Mouse (Mus musculus) thymus, postnatal 10 days (tissue): ENCODE data around the gene Il16.
A peak's percentile ranks its signal among the peaks of the same experiment; 100 is the strongest.

Experiments used
- DNase-seq, 2 experiments: peaks; one replicate each; pipeline ENCODE4 v3.0.0; 2021; ENCODE audit warnings: low spot score in 2 of 2

Il16 gene

GRCm38 (mm10) chr7:83615272-83615671 lies 130.3 kb downstream of the Il16 start:
- no peak for DNase-seq

GRCm38 (mm10) chr7:83611886-83612285 lies 133.6 kb downstream of the Il16 start:
- no peak for DNase-seq

GRCm38 (mm10) chr7:83609891-83610290 lies 135.6 kb downstream of the Il16 start:
- DNase-seq = no peak

- DNase-seq = no peak
Observed at GRCm38 (mm10) chr7:83606796-83607195, 138.7 kb downstream of the Il16 start.

- no peak for DNase-seq
Observed at GRCm38 (mm10) chr7:83604180-83604944, 141.2 kb downstream of the Il16 start.

GRCm38 (mm10) chr7:83599913-83600286 lies 145.6 kb downstream of the Il16 start:
- DNase-seq = peak; percentile 8 to 63

- no peak for DNase-seq
Observed at GRCm38 (mm10) chr7:83598997-83599912, 146.3 kb downstream of the Il16 start.

GRCm38 (mm10) chr7:83597063-83597462 lies 148.5 kb downstream of the Il16 start:
- DNase-seq = no peak

- DNase-seq = no peak
Observed at GRCm38 (mm10) chr7:83594056-83594455, 151.5 kb downstream of the Il16 start.
